Mouse (Mus musculus): ENCODE data around the gene Nanog.

Nanog gene

DNA sequence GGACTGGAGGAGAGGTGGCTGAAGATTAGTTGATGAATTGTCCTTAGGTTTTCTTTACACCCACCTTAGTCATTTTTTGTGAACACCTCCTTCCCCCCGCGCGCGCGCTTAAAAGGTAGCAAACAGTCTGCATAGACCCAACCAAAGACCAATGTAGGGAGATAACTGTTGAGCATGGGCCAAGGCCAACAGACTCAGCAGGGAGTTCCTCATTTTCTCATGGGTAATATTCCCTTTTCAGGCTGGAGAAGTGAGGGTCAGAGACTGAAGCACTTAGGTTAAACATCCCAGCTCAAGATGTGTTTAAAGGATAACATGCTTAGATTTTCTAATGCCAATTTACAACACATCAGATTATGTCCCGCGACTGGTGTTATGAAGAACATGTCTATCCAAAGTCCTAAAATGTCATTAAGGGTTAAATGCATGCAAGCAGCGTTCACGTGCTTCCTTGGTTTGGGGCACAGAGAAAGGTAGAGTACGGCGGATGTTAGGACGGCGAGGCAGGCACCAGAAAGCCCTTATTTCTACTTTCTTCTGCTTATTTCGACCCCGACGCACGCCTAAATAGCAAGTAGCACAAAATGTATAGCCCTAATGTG, 56.7 kb downstream of the Nanog start:
- no peak for DNase-seq

All from lung, postnatal 14 days (tissue).